Mouse (Mus musculus) layer of hippocampus, postnatal 10 days (tissue): Measurements from ENCODE around the gene Pcsk1n. TPM values are rescaled to one million over a fixed set of nuclear protein-coding genes. Genes with fewer than 3 reads are reported as not detected.
A peak's percentile ranks its signal among the peaks of the same experiment; 100 is the strongest.

ENCODE experiments used
- DNase-seq, 2 experiments: peaks; one replicate each; pipeline ENCODE4 v3.0.0; 2021; ENCODE audit warnings: low spot score in 2 of 2
- total RNA-seq, 2 experiments: library from RNA; stranded (reverse); gene quantifications; 2 replicates each; pipeline ENCODE4 v1.2.3; 2021

Gene Pcsk1n
- total RNA-seq, 2 experiments from 2014 or later: 307 to 355 TPM

GRCm38 (mm10) chrX:7945618-7946017, 26.0 kb downstream of the Pcsk1n start:
- DNase-seq: no peak

GRCm38 (mm10) chrX:7947108-7947899, 27.7 kb downstream of the Pcsk1n start, which contains the start of gene Hdac6:
Gene Hdac6, minus strand, starts transcription at chrX:7947889.
- peak in 1 of 2 experiments; percentile 8 for DNase-seq

- peak; percentile 87 to 92 for DNase-seq
Measured at GRCm38 (mm10) chrX:7947900-7948492, 28.4 kb downstream of the Pcsk1n start.

GRCm38 (mm10) chrX:7950091-7950490, 30.5 kb downstream of the Pcsk1n start:
- no peak for DNase-seq

GRCm38 (mm10) chrX:7958868-7959267, 39.2 kb downstream of the Pcsk1n start:
- DNase-seq: no peak

GRCm38 (mm10) chrX:7963829-7964626, 44.4 kb downstream of the Pcsk1n start:
- no peak for DNase-seq

GRCm38 (mm10) chrX:7966161-7966560, 46.5 kb downstream of the Pcsk1n start:
- DNase-seq: no peak

- no peak for DNase-seq
Measured at GRCm38 (mm10) chrX:7967596-7968201, 48.1 kb downstream of the Pcsk1n start.

GRCm38 (mm10) chrX:7968226-7968625, 48.6 kb downstream of the Pcsk1n start:
- DNase-seq: no peak

- no peak for DNase-seq
Measured at GRCm38 (mm10) chrX:7968899-7969298, 49.3 kb downstream of the Pcsk1n start.

GRCm38 (mm10) chrX:7971292-7971691, 51.7 kb downstream of the Pcsk1n start:
- DNase-seq: no peak

Other genes starting within 250 kb of the Pcsk1n start
- 10 to 100 TPM; 14.9 to 19.3 TPM for gene Plp2, start 248.4 kb upstream of the Pcsk1n start, total RNA-seq
- gene Magix, start 238.6 kb upstream of the Pcsk1n start, total RNA-seq: under 1 TPM in 1 of 2 experiments, not detected in 1; 0.42 TPM
- gene Gpkow, start 222.7 kb upstream of the Pcsk1n start, total RNA-seq: 10 to 100 TPM; 35.5 to 38.4 TPM
- gene Wdr45, start 205.5 kb upstream of the Pcsk1n start, total RNA-seq: 10 to 100 TPM; 34.3 to 41.8 TPM
- gene Gm45208, start 197.6 kb upstream of the Pcsk1n start, total RNA-seq: not detected
- 10 to 100 TPM; 85.0 to 98.9 TPM for gene Praf2, start 191.4 kb upstream of the Pcsk1n start, total RNA-seq
- gene Ccdc120, start 168.9 kb upstream of the Pcsk1n start, total RNA-seq: 10 to 100 TPM; 23.0 to 24.5 TPM
- 10 to 100 TPM; 28.8 to 38.6 TPM for gene Tfe3, start 157.3 kb upstream of the Pcsk1n start, total RNA-seq
- gene Gripap1, start 130.1 kb upstream of the Pcsk1n start, total RNA-seq: 10 to 100 TPM; 86.1 to 93.0 TPM
- 10 to 100 TPM; 11.8 to 12.0 TPM for gene Kcnd1, start 97.5 kb upstream of the Pcsk1n start, total RNA-seq
- gene Otud5, start 78.5 kb upstream of the Pcsk1n start, total RNA-seq: 10 to 100 TPM; 67.3 to 67.8 TPM
- gene Pim2, start 41.6 kb upstream of the Pcsk1n start, total RNA-seq: 10 to 100 TPM; 39.1 to 39.9 TPM
- gene Slc35a2, start 35.8 kb upstream of the Pcsk1n start, total RNA-seq: 10 to 100 TPM; 46.7 to 47.4 TPM
- 10 to 100 TPM; 79.4 to 87.7 TPM for gene Pqbp1, start 20.6 kb upstream of the Pcsk1n start, total RNA-seq
- gene Timm17b, start 20.5 kb upstream of the Pcsk1n start, total RNA-seq: 10 to 100 TPM; 31.8 to 33.2 TPM
- gene Gm10491, start 12.0 kb upstream of the Pcsk1n start, total RNA-seq: not detected
- gene Gm10490, start 10.3 kb upstream of the Pcsk1n start, total RNA-seq: not detected
- gene Eras, start 8.8 kb downstream of the Pcsk1n start, total RNA-seq: not detected
- gene Hdac6, start 28.1 kb downstream of the Pcsk1n start, total RNA-seq: 10 to 100 TPM; 59.2 to 60.6 TPM
- gene Gata1, start 58.2 kb downstream of the Pcsk1n start, total RNA-seq: not detected
- gene Glod5, start 98.7 kb downstream of the Pcsk1n start, total RNA-seq: 1 to 10 TPM in 1 of 2 experiments, under 1 TPM in 1; 0.78 to 1.2 TPM
- 10 to 100 TPM; 30.4 to 30.7 TPM for gene Suv39h1, start 154.9 kb downstream of the Pcsk1n start, total RNA-seq
- gene Was, start 170.7 kb downstream of the Pcsk1n start, total RNA-seq: 1 to 10 TPM; 1.2 to 1.7 TPM
- 100 to 1,000 TPM; 219 to 231 TPM for gene Wdr13, start 213.1 kb downstream of the Pcsk1n start, total RNA-seq
- 100 to 1,000 TPM; 248 to 315 TPM for gene Rbm3, start 226.1 kb downstream of the Pcsk1n start, total RNA-seq